Mouse (Mus musculus) midbrain, postnatal 0 days (tissue): ENCODE data around the gene Thsd1. TPM values are rescaled to one million over a fixed set of nuclear protein-coding genes. Genes with fewer than 3 reads are reported as not detected.
A peak's percentile ranks its signal among the peaks of the same experiment; 100 is the strongest.

Experiments
- ATAC-seq: fragments of 200-750 bp; cut with Nextera tagmentation; 2 replicates; pipeline ENCODE4 v1.8.0; 2017; ENCODE audit warnings: moderate number of reproducible peaks, mild to moderate bottlenecking, moderate TSS enrichment, moderate library complexity; ENCODE audit not compliant: low FRiP score
- DNase-seq: peaks from one replicate; pipeline ENCODE4 v3.0.0-alpha.2; 2015; ENCODE audit warnings: low spot score
- H3K27ac ChIP-seq: fragments of 300-500 bp; sonication (generic); 2 replicates; pipeline ENCODE4 v1.5.1; 2014; ENCODE audit warnings: low read depth, mild to moderate bottlenecking, low read length, mixed read lengths
- H3K27me3 ChIP-seq: fragments of 300-500 bp; sonication (generic); 2 replicates; pipeline ENCODE4 v1.6.1; 2014; ENCODE audit warnings: low read length, control low read depth, mixed read lengths; ENCODE audit not compliant: insufficient read depth
- H3K36me3 ChIP-seq: fragments of 300-500 bp; sonication (generic); 2 replicates; pipeline ENCODE4 v1.6.1; 2014; ENCODE audit warnings: low read length, control low read depth, mixed read lengths; ENCODE audit not compliant: insufficient read depth
- H3K4me1 ChIP-seq: fragments of 300-500 bp; sonication (generic); 2 replicates; pipeline ENCODE4 v1.6.1; 2014; ENCODE audit warnings: mild to moderate bottlenecking, control low read depth, antibody characterized with exemption, low read length, mixed read lengths; ENCODE audit not compliant: insufficient read depth
- H3K4me2 ChIP-seq: fragments of 300-500 bp; sonication (generic); 2 replicates; pipeline ENCODE4 v1.6.1; 2014; ENCODE audit warnings: low read depth, mild to moderate bottlenecking, low read length, mixed read lengths; ENCODE audit not compliant: poor library complexity, severe bottlenecking
- H3K4me3 ChIP-seq: fragments of 300-500 bp; sonication (generic); 2 replicates; pipeline ENCODE4 v1.5.1; 2014; ENCODE audit warnings: low read depth, mild to moderate bottlenecking, low read length, moderate library complexity
- H3K9ac ChIP-seq: fragments of 300-500 bp; sonication (generic); replicated peaks from 2 replicates; pipeline ENCODE4 v1.6.1; 2014; ENCODE audit warnings: mild to moderate bottlenecking, low read length, moderate library complexity, mixed read lengths; ENCODE audit not compliant: poor library complexity, severe bottlenecking
- H3K9me3 ChIP-seq: fragments of 300-500 bp; sonication (generic); 2 replicates; pipeline ENCODE4 v1.6.1; 2016; ENCODE audit warnings: low read length, control low read depth
- CTCF ChIP-seq: IDR thresholded peaks from 2 replicates; pipeline ENCODE4 v1.5.1; 2016; ENCODE audit warnings: antibody characterized with exemption, mild to moderate bottlenecking
- WGBS: fragments of 180-500 bp; shearing (Covaris S2); extraction: QIAGEN DNeasy Blood & Tissue Kit; methylation state at CpG from one replicate; pipeline ENCODE4 v1.1.7; 2014; 5-methylcytosine and 5-hydroxymethylcytosine counted together
- polyA plus RNA-seq: library from polyadenylated mRNA; unstranded; fragments of >200 nt; fragmentation: Nextera tagmentation; extraction: Ambion mirVana; gene quantifications from 2 replicates; pipeline ENCODE4 v1.2.1, GENCODE M21; 2015
- total RNA-seq: library from RNA; depleted of rRNA; stranded (reverse); fragments of >200 nt; gene quantifications from 2 replicates; pipeline ENCODE4 v1.2.3, GENCODE M21; 2014

Gene Thsd1
- total and polyA plus RNA-seq, 2 experiments from 2014 or later: 3.0 to 4.6 TPM

DNA sequence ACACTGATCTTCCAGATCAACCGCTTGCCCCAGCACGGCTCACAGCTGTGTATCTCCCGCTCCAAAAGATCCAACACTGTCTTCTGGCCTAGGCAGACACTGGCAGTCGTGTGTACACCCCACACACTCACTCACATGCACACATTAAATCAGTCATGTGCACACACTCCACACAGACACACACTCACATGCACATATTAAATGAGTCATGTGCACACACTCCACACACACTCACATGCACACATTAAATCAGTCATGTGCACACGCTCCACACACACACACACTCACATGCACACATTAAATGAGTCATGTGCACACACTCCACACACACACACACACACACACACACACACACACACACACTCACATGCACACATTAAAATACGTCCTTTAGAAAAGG lies 29.2 kb upstream of the Thsd1 start:
- no peak overlapping the region for H3K4me3 ChIP-seq
- ATAC-seq (no peak), DNase-seq (no peak)
- H3K27ac ChIP-seq: no peak overlapping the region
- H3K9ac ChIP-seq: no peak overlapping the region
- no peaks in the 10 kb centered on the region for H3K27me3 ChIP-seq
- H3K4me2 ChIP-seq: no peak overlapping the region
- H3K9me3 ChIP-seq: no peaks in the 10 kb centered on the region
- H3K4me1 ChIP-seq: no peaks in the 10 kb centered on the region
- 88% methylated on average over 6 of the region's 6 CpGs for WGBS
- TF ChIP-seq CTCF: no peak
- H3K36me3 ChIP-seq: peaks cover 21% of the 10 kb centered on the region

DNA sequence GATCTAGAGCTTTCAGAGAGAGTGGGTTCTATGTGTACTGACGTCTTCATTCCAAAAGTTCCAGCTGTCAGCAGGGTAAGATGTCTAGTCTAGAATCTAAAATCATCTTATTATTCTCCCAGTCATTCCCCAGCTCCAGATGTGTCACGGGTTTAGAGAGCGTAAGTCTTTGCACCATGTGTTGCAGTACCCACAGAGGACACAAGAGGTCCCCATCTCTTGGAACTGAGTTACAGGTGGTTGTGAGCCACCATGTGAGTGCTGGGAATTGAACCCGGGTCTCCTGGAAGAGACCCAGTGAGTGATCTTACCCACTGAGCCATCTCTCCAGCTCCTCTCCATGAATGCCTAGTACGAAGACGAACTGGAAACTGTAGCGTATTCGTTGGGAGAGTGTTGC lies 27.6 kb upstream of the Thsd1 start:
- 95% methylated on average over 8 of the region's 8 CpGs for WGBS
- TF ChIP-seq CTCF: peak; percentile 33
- H3K9me3 ChIP-seq: no peaks in the 10 kb centered on the region
- no peaks in the 10 kb centered on the region for H3K27me3 ChIP-seq
- H3K4me3 ChIP-seq: no peak overlapping the region
- no peak overlapping the region for H3K4me2 ChIP-seq
- H3K9ac ChIP-seq: no peak overlapping the region
- peaks cover 21% of the 10 kb centered on the region for H3K36me3 ChIP-seq
- ATAC-seq: no peak
- H3K27ac ChIP-seq: no peak overlapping the region
- DNase-seq: no peak
- H3K4me1 ChIP-seq: no peaks in the 10 kb centered on the region

DNA sequence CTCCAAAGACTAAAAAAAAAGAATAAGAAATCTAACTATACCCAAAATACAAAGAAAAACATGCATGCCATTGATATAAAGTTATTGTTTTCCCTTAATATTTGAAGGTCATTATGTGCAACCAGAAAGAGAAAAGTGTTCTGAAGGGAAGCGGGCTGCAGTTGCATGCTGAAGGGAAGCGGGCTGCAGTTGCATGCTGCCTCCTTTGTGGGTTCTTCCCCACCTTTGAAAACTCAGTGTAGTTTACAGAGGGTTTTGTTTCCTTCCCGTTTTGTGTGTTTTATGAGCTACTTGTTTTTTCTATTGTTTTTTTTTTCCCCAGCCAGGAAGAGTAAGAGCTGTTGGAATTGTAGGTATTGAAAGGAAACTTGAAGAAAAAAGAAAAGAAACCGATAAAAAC lies 19.6 kb upstream of the Thsd1 start:
- ATAC-seq (no peak), DNase-seq (no peak)
- Histone ChIP-seq H3K4me3 (no peak overlapping the region), H3K4me1 (no peaks in the 10 kb centered on the region), H3K27ac (no peak overlapping the region), H3K4me2 (no peak overlapping the region), H3K9ac (no peak overlapping the region), H3K36me3 (peaks cover 24% of the 10 kb centered on the region), H3K27me3 (no peaks in the 10 kb centered on the region), H3K9me3 (no peaks in the 10 kb centered on the region)
- WGBS: 93% methylated on average over 4 of the region's 4 CpGs
- no peak for TF ChIP-seq CTCF

DNA sequence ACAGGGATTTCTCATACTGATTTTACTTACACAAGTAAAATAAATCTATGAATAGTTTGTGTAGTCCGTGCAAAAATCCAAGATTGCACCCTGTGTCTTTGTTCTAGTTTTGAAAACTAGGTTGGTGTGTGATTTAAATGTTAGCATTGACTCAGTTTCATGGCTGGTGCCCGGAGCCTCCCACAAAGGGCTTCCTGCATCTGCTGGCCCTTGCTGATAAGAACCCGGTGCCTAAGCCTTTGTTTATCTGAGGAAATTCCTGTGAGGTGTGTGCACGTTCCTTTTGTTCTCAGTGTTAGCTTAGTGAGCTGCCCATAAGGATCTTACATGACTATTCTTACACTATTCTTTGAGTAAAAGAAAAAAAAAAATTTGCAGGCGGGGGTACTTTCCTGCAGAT lies 18.1 kb upstream of the Thsd1 start:
- no peaks in the 10 kb centered on the region for H3K27me3 ChIP-seq
- no peak overlapping the region for H3K4me2 ChIP-seq
- ATAC-seq: no peak
- H3K36me3 ChIP-seq: peaks cover 31% of the 10 kb centered on the region
- TF ChIP-seq CTCF: no peak
- no peak overlapping the region for H3K9ac ChIP-seq
- no peaks in the 10 kb centered on the region for H3K9me3 ChIP-seq
- 62% methylated on average over 5 of the region's 5 CpGs for WGBS
- H3K4me1 ChIP-seq: no peaks in the 10 kb centered on the region
- no peak overlapping the region for H3K27ac ChIP-seq
- H3K4me3 ChIP-seq: no peak overlapping the region
- no peak for DNase-seq

DNA sequence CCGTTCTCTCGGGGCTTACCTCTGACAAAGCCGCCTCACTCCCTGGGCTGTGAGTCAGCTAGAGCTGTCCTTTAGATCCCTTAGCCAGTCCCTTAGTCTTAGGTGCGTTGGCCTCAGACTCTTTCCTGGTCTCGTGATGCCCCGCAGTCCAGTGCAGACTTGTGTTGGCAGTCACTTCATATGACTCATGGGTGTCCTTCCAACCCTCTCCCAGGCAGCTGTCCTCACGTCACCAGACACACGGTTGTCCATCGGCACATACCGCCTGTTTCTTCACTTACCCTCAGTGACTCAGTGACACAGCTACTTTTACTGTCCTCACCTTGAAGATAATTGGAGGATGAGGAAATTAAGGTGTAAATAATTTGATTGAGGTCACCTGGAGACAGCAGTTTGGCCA lies 12.3 kb upstream of the Thsd1 start:
- Histone ChIP-seq H3K27ac (no peak overlapping the region), H3K4me1 (no peaks in the 10 kb centered on the region), H3K9ac (no peak overlapping the region), H3K4me3 (no peak overlapping the region), H3K36me3 (peaks cover 54% of the 10 kb centered on the region), H3K9me3 (no peaks in the 10 kb centered on the region), H3K27me3 (no peaks in the 10 kb centered on the region), H3K4me2 (no peak overlapping the region)
- TF ChIP-seq CTCF: no peak
- 98% methylated on average over 10 of the region's 10 CpGs for WGBS
- ATAC-seq (no peak), DNase-seq (no peak)

DNA sequence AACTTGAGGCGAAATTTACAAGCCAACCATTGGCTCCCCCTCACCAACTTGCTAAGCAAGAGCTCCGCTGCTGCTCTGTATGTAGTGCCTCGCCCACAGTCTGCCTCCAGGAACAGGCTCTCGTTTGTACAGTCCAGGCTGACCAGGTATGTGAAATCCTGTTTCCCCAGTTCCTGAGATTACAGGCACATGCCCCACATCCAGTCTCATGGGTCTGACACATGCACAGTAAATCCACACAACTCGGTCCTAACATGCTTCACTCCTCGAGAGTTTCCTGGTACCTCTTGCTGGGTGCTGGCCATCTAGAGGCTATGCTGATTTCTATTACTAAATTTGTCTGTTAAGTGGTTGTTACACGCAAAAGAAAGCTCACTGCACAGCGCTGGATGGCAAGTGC lies 752 bp upstream of the Thsd1 start:
- Histone ChIP-seq H3K4me2 (no peak overlapping the region), H3K27me3 (peaks cover 4% of the 10 kb centered on the region; the same call in 1 of the 2 replicates)

DNA sequence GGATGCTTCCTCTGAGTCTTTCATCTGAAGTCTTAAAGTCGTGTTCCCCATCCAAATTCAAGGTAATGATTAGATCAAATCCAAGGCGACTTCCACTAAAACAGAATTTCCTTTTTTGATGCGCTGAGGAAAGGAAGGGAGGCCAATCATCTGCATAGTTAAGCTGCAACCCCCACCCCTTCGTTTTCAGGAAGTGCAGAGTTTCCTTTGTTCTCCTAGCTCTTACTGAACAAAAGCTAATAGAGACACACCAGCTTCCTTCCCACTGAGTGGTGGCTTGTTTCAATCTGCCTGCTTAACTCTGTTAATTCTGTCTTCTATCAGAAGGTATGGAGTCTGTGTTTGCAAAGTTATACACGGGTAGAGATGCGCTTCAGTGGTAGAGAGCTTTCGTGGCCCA lies 1.5 kb downstream of the Thsd1 start:
- no peaks in the 10 kb centered on the region for H3K36me3 ChIP-seq
- no peak overlapping the region for H3K4me3 ChIP-seq
- H3K9me3 ChIP-seq: no peaks in the 10 kb centered on the region
- no peak overlapping the region for H3K4me2 ChIP-seq
- H3K4me1 ChIP-seq: no peaks in the 10 kb centered on the region
- TF ChIP-seq CTCF: no peak
- peaks cover 4% of the 10 kb centered on the region; the same call in 1 of the 2 replicates for H3K27me3 ChIP-seq
- no peak for DNase-seq
- no peak for ATAC-seq
- H3K27ac ChIP-seq: no peak overlapping the region
- no peak overlapping the region for H3K9ac ChIP-seq
- WGBS: 25% methylated on average over 7 of the region's 7 CpGs

More for the DNA sequence above, 752 bp upstream of the Thsd1 start:
- no peak for TF ChIP-seq CTCF
- no peaks in the 10 kb centered on the region for H3K36me3 ChIP-seq
- ATAC-seq (no peak), DNase-seq (no peak)
- H3K4me3 ChIP-seq: no peak overlapping the region
- H3K9ac ChIP-seq: no peak overlapping the region
- H3K9me3 ChIP-seq: no peaks in the 10 kb centered on the region
- WGBS: 66% methylated on average over 8 of the region's 8 CpGs
- no peaks in the 10 kb centered on the region for H3K4me1 ChIP-seq
- H3K27ac ChIP-seq: no peak overlapping the region
